In genomic region chr5:35149939-35150338, GRCm38 (mm10) we compare ENCODE assay signal across 22 mouse cellular contexts. TPM values are rescaled to one million over a fixed set of nuclear protein-coding genes. Genes with fewer than 3 reads are reported as not detected.
DNase-seq lines count a peak whose midpoint lies in the region; ATAC-seq and TF ChIP-seq lines count a peak whose summit lies in the region.
"Had no signal": no experiment of that assay in that cellular context is flagged by ENCODE, and none has a peak within 500 bp of the region (broad histone marks: within the 10 kb centered on the region; RNA-seq: fewer than 3 reads in every experiment).

No protein-coding gene starts in this region.

- H3K9ac ChIP-seq in liver, embryonic 13.5 days: peak overlapping the region; percentile 6; the same call in 1 of the 2 replicates
- H3K9ac ChIP-seq in liver, postnatal 0 days (replicated peaks): no peak overlapping the region
- H3K9ac ChIP-seq: embryonic facial prominence, embryonic 12.5 days; forebrain, embryonic 13.5 days; forebrain, embryonic 15.5 days had no signal

- H3K4me2 ChIP-seq in liver, embryonic 13.5 days: peak overlapping the region; percentile 10; the same call in 1 of the 2 replicates
- no peak overlapping the region for H3K4me2 ChIP-seq in liver, postnatal 0 days (ENCODE audit: low read depth, low read length)
- H3K4me2 ChIP-seq: embryonic facial prominence, embryonic 12.5 days; forebrain, embryonic 13.5 days; forebrain, embryonic 15.5 days had no signal

- peak; percentile 35; the same call in 1 of the 2 replicates for ATAC-seq in liver, embryonic 13.5 days (ENCODE audit: low read depth)
- ATAC-seq in liver, postnatal 0 days: no peak
- ATAC-seq: activated CD4-positive, CD25-positive, alpha-beta regulatory T cell, adult 4 months; CD4-positive, CD25-positive, alpha-beta regulatory T cell, adult 4 months; forebrain, embryonic 13.5 days; forebrain, embryonic 15.5 days; Patski had no signal

- H3K4me1 ChIP-seq in liver, embryonic 13.5 days (replicated peaks): peaks cover 60% of the 10 kb centered on the region
- no peaks in the 10 kb centered on the region for H3K4me1 ChIP-seq in liver, postnatal 0 days (ENCODE audit: insufficient read depth)

- peaks cover 4% of the 10 kb centered on the region; the same call in 1 of the 2 replicates for H3K9me3 ChIP-seq in liver, embryonic 13.5 days (replicated peaks)
- no peaks in the 10 kb centered on the region for H3K9me3 ChIP-seq in liver, postnatal 0 days (ENCODE audit: low read length)
- H3K9me3 ChIP-seq: forebrain, embryonic 13.5 days; forebrain, embryonic 15.5 days had no signal

- peak overlapping the region; percentile 57; the same call in 1 of the 2 replicates for H3K27ac ChIP-seq in layer of hippocampus, adult 2 months
- peak overlapping the region; percentile 43 for H3K27ac ChIP-seq in liver, embryonic 13.5 days
- no peak overlapping the region for H3K27ac ChIP-seq in liver, postnatal 0 days (ENCODE audit: low read depth)
- H3K27ac ChIP-seq: embryonic facial prominence, embryonic 10.5 days; embryonic facial prominence, embryonic 12.5 days; forebrain, embryonic 13.5 days; forebrain, embryonic 15.5 days had no signal

- no peak for DNase-seq in layer of hippocampus, adult 2 months (ENCODE audit: low spot score in 2 of 2)
- DNase-seq in layer of hippocampus, postnatal 36 days: no peak
- no peak for DNase-seq in liver, embryonic 13.5 days
- no peak for DNase-seq in liver, postnatal 0 days
- DNase-seq in testis, postnatal 10 days (ENCODE audit: low spot score): peak; percentile 35
- DNase-seq in testis, postnatal 14 days (ENCODE audit: low spot score): no peak
- DNase-seq: adrenal gland, adult 8-10 months; adrenal gland, postnatal 14 days; adrenal gland, postnatal 36 days; B cell, adult 2 months; cerebellum, adult 11-12 months; cerebellum, adult 2 months; cerebellum, adult 9-10 months; cerebellum, postnatal 25 days had no signal

- 53% methylated on average over 5 of the region's 5 CpGs for WGBS in liver, embryonic 13.5 days (ENCODE audit: insufficient replicate concordance)
- WGBS in liver, postnatal 0 days (ENCODE audit: insufficient replicate concordance): 73% methylated on average over 5 of the region's 5 CpGs

- H3K4me3 ChIP-seq in layer of hippocampus, adult 2 months: no peak overlapping the region
- H3K4me3 ChIP-seq in liver, embryonic 13.5 days (replicated peaks): no peak overlapping the region
- H3K4me3 ChIP-seq in liver, postnatal 0 days (ENCODE audit: low read depth, low read length): no peak overlapping the region
- H3K4me3 ChIP-seq: embryonic facial prominence, embryonic 10.5 days; embryonic facial prominence, embryonic 12.5 days; forebrain, embryonic 13.5 days; forebrain, embryonic 15.5 days had no signal

- TF ChIP-seq CTCF in layer of hippocampus, adult 2 months (conservative IDR thresholded peaks at IDR 0.05): no peak
- TF ChIP-seq CTCF in liver, postnatal 0 days (IDR thresholded peaks at IDR 0.05; ENCODE audit: low read depth): no peak

- TF ChIP-seq EP300 in liver, postnatal 0 days (IDR thresholded peaks at IDR 0.05; ENCODE audit: low read depth): no peak

- no peaks in the 10 kb centered on the region for H3K27me3 ChIP-seq in liver, embryonic 13.5 days
- H3K27me3 ChIP-seq in liver, postnatal 0 days (ENCODE audit: insufficient read depth, low read length): no peaks in the 10 kb centered on the region
- H3K27me3 ChIP-seq: embryonic facial prominence, embryonic 12.5 days; forebrain, embryonic 13.5 days; forebrain, embryonic 15.5 days had no signal

- H3K36me3 ChIP-seq in liver, embryonic 13.5 days: no peaks in the 10 kb centered on the region
- no peaks in the 10 kb centered on the region for H3K36me3 ChIP-seq in liver, postnatal 0 days (replicated peaks; ENCODE audit: insufficient read depth, low read length)
- H3K36me3 ChIP-seq: embryonic facial prominence, embryonic 10.5 days; embryonic facial prominence, embryonic 12.5 days; forebrain, embryonic 15.5 days; G1E had no signal

RNA-seq across cellular contexts. Expression of gene Lrpap1, which starts 44.4 kb away (rescaled TPM):
- 100 to 1,000 TPM; 150 to 159 TPM for total RNA-seq in layer of hippocampus, adult 2 months (2021)
- total RNA-seq in layer of hippocampus, postnatal 36 days (2021): 100 to 1,000 TPM; 150 to 152 TPM
- polyA plus RNA-seq in liver, embryonic 13.5 days (2015; fragmentation: Nextera tagmentation; extraction: Ambion mirVana): 64.0 and 76.5 TPM in 2 replicates
- polyA plus RNA-seq in liver, postnatal 0 days (2015; fragmentation: Nextera tagmentation; extraction: Ambion mirVana): 48.8 and 56.4 TPM in 2 replicates
